18 mouse cellular contexts compared by ENCODE assay signal in genomic region chr5:65454771-65455170, GRCm38 (mm10). TPM values are rescaled to one million over a fixed set of nuclear protein-coding genes. Genes with fewer than 3 reads are reported as not detected.
DNase-seq lines count a peak whose midpoint lies in the region; ATAC-seq lines count a peak whose summit lies in the region.
"Had no signal": no experiment of that assay in that cellular context is flagged by ENCODE, and none has a peak within 500 bp of the region (broad histone marks: within the 10 kb centered on the region; RNA-seq: fewer than 3 reads in every experiment).

No protein-coding gene starts in this region.

- intact Hi-C loops in heart, postnatal 10 days (cut with DNase I): no loop called here

- WGBS in forebrain, embryonic 15.5 days: 85% methylated on average over 5 of the region's 5 CpGs

- H3K27me3 ChIP-seq in forebrain, embryonic 15.5 days: no peaks in the 10 kb centered on the region
- H3K27me3 ChIP-seq: forebrain, embryonic 13.5 days; limb, embryonic 15.5 days had no signal

- H3K36me3 ChIP-seq in forebrain, embryonic 15.5 days: peaks cover 2% of the 10 kb centered on the region; the same call in 1 of the 2 replicates
- H3K36me3 ChIP-seq: embryonic facial prominence, embryonic 10.5 days had no signal

- no peak overlapping the region for H3K27ac ChIP-seq in forebrain, embryonic 15.5 days (replicated peaks)
- H3K27ac ChIP-seq: embryonic facial prominence, embryonic 10.5 days; forebrain, embryonic 13.5 days; limb, embryonic 15.5 days had no signal

- ATAC-seq in forebrain, embryonic 15.5 days (replicated peaks): no peak
- ATAC-seq: forebrain, embryonic 13.5 days had no signal

- peak; percentile 65 to 75 for DNase-seq in adrenal gland, adult (ENCODE audit: inconsistent age in 2 of 2, low spot score in 1 of 2)
- no peak for DNase-seq in adrenal gland, adult 8-10 months
- DNase-seq in Muller cell, postnatal 12 days (ENCODE audit: inconsistent ontology term): peak; percentile 17
- peak; percentile 98 for DNase-seq in heart, adult 11 months
- peak; percentile 53 to 67 for DNase-seq in heart, postnatal 10 days
- no peak for DNase-seq in layer of hippocampus, adult 18-20 months (ENCODE audit: low spot score in 2 of 2)
- no peak for DNase-seq in right cerebral cortex, postnatal 4 days
- DNase-seq: cerebellum, adult 9-10 months; thymus, postnatal 14 days had no signal

- no peak overlapping the region for H3K4me3 ChIP-seq in forebrain, embryonic 15.5 days
- H3K4me3 ChIP-seq: embryonic facial prominence, embryonic 10.5 days; forebrain, embryonic 13.5 days; limb, embryonic 15.5 days had no signal

- H3K4me1 ChIP-seq in forebrain, embryonic 15.5 days: no peaks in the 10 kb centered on the region
- H3K4me1 ChIP-seq: forebrain, embryonic 13.5 days had no signal

- no peak overlapping the region for H3K9ac ChIP-seq in forebrain, embryonic 15.5 days (replicated peaks)
- H3K9ac ChIP-seq: forebrain, embryonic 13.5 days; limb, embryonic 15.5 days had no signal

- H3K9me3 ChIP-seq in forebrain, embryonic 15.5 days: no peaks in the 10 kb centered on the region
- H3K9me3 ChIP-seq: embryonic facial prominence, embryonic 10.5 days; forebrain, embryonic 13.5 days; limb, embryonic 15.5 days had no signal

- H3K4me2 ChIP-seq in forebrain, embryonic 15.5 days (replicated peaks): no peak overlapping the region
- H3K4me2 ChIP-seq: forebrain, embryonic 13.5 days; limb, embryonic 15.5 days had no signal

RNA-seq across cellular contexts. Expression of gene Ugdh, which starts 19.0 kb away (rescaled TPM):
- total RNA-seq in adrenal gland, adult 8-10 months (2022): 10 to 100 TPM; 68.1 to 84.6 (median 74.7) TPM
- total RNA-seq in heart, postnatal 10 days (2021): 10 to 100 TPM; 31.5 to 32.1 TPM
- 60.4 and 60.7 TPM in 2 replicates for polyA plus RNA-seq in forebrain, embryonic 15.5 days (2015; fragmentation: Nextera tagmentation; extraction: Ambion mirVana)
- total RNA-seq in layer of hippocampus, adult 18-20 months (2021): 10 to 100 TPM; 30.1 to 33.5 TPM

RNA-seq across cellular contexts. Expression of gene Gm43552, which starts 37.9 kb away (rescaled TPM):
- total RNA-seq in adrenal gland, adult 8-10 months (2022): 10 to 100 TPM in 1 of 4 experiments, 1 to 10 TPM in 2, not detected in 1; 3.6 to 12.4 (median 6.2) TPM
- total RNA-seq in heart, postnatal 10 days (2021): not detected
- not detected in 2 replicates for polyA plus RNA-seq in forebrain, embryonic 15.5 days (2015; fragmentation: Nextera tagmentation; extraction: Ambion mirVana)
- not detected for total RNA-seq in layer of hippocampus, adult 18-20 months (2021)
- total RNA-seq: ES-E14; hematopoietic stem cell, adult 5-6 weeks; layer of hippocampus, postnatal 14 days; megakaryocyte, adult 5-6 weeks had no signal
- polyA plus RNA-seq: embryonic facial prominence, embryonic 10.5 days; forebrain, embryonic 13.5 days; kidney, embryonic 14.5 days; limb, embryonic 15.5 days had no signal

Comparison
In these comparisons a context has a peak if more than half of its experiments do, and no peak if none do; other contexts are left out.
1. DNase-seq: peak in adrenal gland, adult (2 of 2), Muller cell, postnatal 12 days (single experiment), heart, adult 11 months (single experiment) and heart, postnatal 10 days (2 of 2); none in adrenal gland, adult 8-10 months (single experiment), layer of hippocampus, adult 18-20 months (0 of 2) and right cerebral cortex, postnatal 4 days (single experiment).